Mouse (Mus musculus): ENCODE data around the gene Dis3l2.

DNA sequence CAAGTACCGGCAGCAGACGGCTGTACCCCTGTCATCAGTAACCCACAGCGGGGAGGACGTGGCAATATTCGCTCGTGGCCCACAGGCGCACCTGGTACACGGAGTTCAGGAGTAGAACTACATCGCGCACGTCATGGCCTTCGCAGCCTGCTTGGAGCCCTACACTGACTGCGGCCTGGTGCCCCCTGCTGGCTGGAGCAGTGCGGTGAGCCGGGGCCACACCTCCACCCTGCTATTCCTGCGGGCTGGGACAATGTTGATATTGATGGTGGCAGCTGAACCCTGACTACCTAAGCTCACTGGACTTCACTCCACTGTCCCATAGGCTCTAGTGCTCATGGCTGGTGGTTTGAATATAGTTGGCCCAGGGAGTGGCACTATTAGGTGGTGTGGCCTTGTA, 367.1 kb downstream of the Dis3l2 start:
- TF ChIP-seq POLR2A (IDR thresholded peaks at IDR 0.05; ENCODE audit: borderline replicate concordance, control insufficient read depth, low read depth, low read length), result no peak
- peak; percentile 67 for TF ChIP-seq CTCF (IDR thresholded peaks at IDR 0.05; ENCODE audit: control insufficient read depth, insufficient read depth, low read length)

Measured in bone marrow, adult 2 months (tissue).